Mouse (Mus musculus) liver, embryonic 14.5 days (tissue): Measurements from ENCODE around the gene Gulp1. TPM values are rescaled to one million over a fixed set of nuclear protein-coding genes. Genes with fewer than 3 reads are reported as not detected.
A peak's percentile ranks its signal among the peaks of the same experiment; 100 is the strongest.

ENCODE experiments used
- ATAC-seq: fragments of 200-750 bp; cut with Nextera tagmentation; 2 replicates; pipeline ENCODE4 v1.8.0; 2017; ENCODE audit warnings: moderate number of reproducible peaks, mild to moderate bottlenecking, moderate library complexity; ENCODE audit not compliant: insufficient read depth
- DNase-seq, 3 experiments: peaks; one replicate each; pipeline ENCODE4 v3.0.0-alpha.2; 2012 to 2013; ENCODE audit warnings: low read depth in 3 of 3, low spot score in 3 of 3
- H3K27ac ChIP-seq: fragments of 300-500 bp; sonication (generic); 2 replicates; pipeline ENCODE4 v1.5.1; 2014; ENCODE audit warnings: moderate library complexity, mild to moderate bottlenecking, control low read depth, inconsistent platforms
- H3K27me3 ChIP-seq: fragments of 300-500 bp; sonication (generic); 2 replicates; pipeline ENCODE4 v1.6.1; 2014; ENCODE audit warnings: mild to moderate bottlenecking, low read length, moderate library complexity; ENCODE audit not compliant: control insufficient read depth, insufficient read depth
- H3K36me3 ChIP-seq: fragments of 300-500 bp; sonication (generic); replicated peaks from 2 replicates; pipeline ENCODE4 v1.6.1; 2014; ENCODE audit warnings: low read depth; ENCODE audit not compliant: control insufficient read depth, insufficient read depth
- H3K4me1 ChIP-seq, 2 experiments: fragments of 200-500 bp in 1 of 2; fragments of 300-500 bp in 1 of 2; sonication (generic) in 1 of 2; replicated peaks; 2 replicates each; pipeline ENCODE4 v1.6.1; 2012 to 2014; ENCODE audit warnings: antibody characterized with exemption in 1 of 2, inconsistent platforms in 1 of 2, low read length in 1 of 2; ENCODE audit not compliant: control insufficient read depth in 2 of 2, insufficient read depth in 2 of 2
- H3K4me2 ChIP-seq: fragments of 300-500 bp; sonication (generic); 2 replicates; pipeline ENCODE4 v1.6.1; 2014; ENCODE audit warnings: low read depth, mild to moderate bottlenecking, control low read depth, moderate library complexity
- H3K4me3 ChIP-seq, 2 experiments: fragments of 200-500 bp in 1 of 2; fragments of 300-500 bp in 1 of 2; sonication (generic) in 1 of 2; 2 replicates each; pipeline ENCODE4 v1.5.1; 2012 to 2014; ENCODE audit warnings: low read depth in 2 of 2, low read length in 2 of 2, mild to moderate bottlenecking in 2 of 2, control low read depth in 1 of 2, inconsistent platforms in 1 of 2, moderate library complexity in 1 of 2; ENCODE audit not compliant: insufficient read depth in 1 of 2
- H3K9ac ChIP-seq: fragments of 300-500 bp; sonication (generic); replicated peaks from 2 replicates; pipeline ENCODE4 v1.6.1; 2014; ENCODE audit warnings: mild to moderate bottlenecking, control low read depth, moderate library complexity
- H3K9me3 ChIP-seq: fragments of 300-500 bp; sonication (generic); 2 replicates; pipeline ENCODE4 v1.6.1; 2016; ENCODE audit warnings: low read length, mixed read lengths; ENCODE audit not compliant: control insufficient read depth
- CTCF ChIP-seq: IDR thresholded peaks from 2 replicates; pipeline ENCODE4 v1.5.1; 2016; ENCODE audit warnings: antibody characterized with exemption, low read depth, control low read depth
- EP300 ChIP-seq: IDR thresholded peaks from 2 replicates; pipeline ENCODE4 v1.6.1; 2016; ENCODE audit warnings: antibody characterized with exemption, low read depth
- WGBS: fragments of 180-500 bp; shearing (Covaris S2); extraction: QIAGEN DNeasy Blood & Tissue Kit; methylation state at CpG from one replicate; pipeline ENCODE4 v1.1.7; 2014; ENCODE audit not compliant: insufficient replicate concordance; 5-methylcytosine and 5-hydroxymethylcytosine counted together
- polyA plus RNA-seq, 2 experiments: library from polyadenylated mRNA; depleted of rRNA in 1 of 2; stranded (reverse) in 1 of 2; unstranded in 1 of 2; fragments of >200 nt; fragmentation: Nextera tagmentation in 1 of 2; extraction: Ambion mirVana in 1 of 2; gene quantifications; 2 replicates each; pipeline versions ENCODE4 v1.2.1 to v1.2.3; 2012 to 2014

The Gulp1 gene
- 0.28 TPM in 2 replicates for polyA plus RNA-seq (2012; rRNA removed)
- polyA plus RNA-seq (2014; fragmentation: Nextera tagmentation; extraction: Ambion mirVana): 0.38 and 0.55 TPM in 2 replicates

GRCm38 (mm10) chr1:44551461-44552370 is at the start of gene Gulp1:
TSS of gene Gulp1 (plus strand) at chr1:44551511.
- Histone ChIP-seq H3K27ac (no peak within 1 kb of the TSS), H3K4me3 (peak within 1 kb of the TSS; percentile 49 to 52), H3K4me2 (peak within 1 kb of the TSS; percentile 70), H3K36me3 (no peaks in the 10 kb centered on the region), H3K9me3 (no peaks in the 10 kb centered on the region), H3K27me3 (peaks cover 8% of the 10 kb centered on the region; the same call in 1 of the 2 replicates), H3K4me1 (no peaks in the 10 kb centered on the region), H3K9ac (peak within 1 kb of the TSS; percentile 24; the same call in 1 of the 2 replicates)
- under 1% methylated on average over 55 of the region's 55 CpGs for WGBS
- DNase-seq (no peak), ATAC-seq (peak; percentile 35; the same call in 1 of the 2 replicates)
- no peak for TF ChIP-seq EP300
- TF ChIP-seq CTCF: peak; percentile 60

GRCm38 (mm10) chr1:44550261-44550660 is 1.1 kb upstream of the Gulp1 start:
- Histone ChIP-seq H3K9me3 (no peaks in the 10 kb centered on the region), H3K4me1 (no peaks in the 10 kb centered on the region), H3K4me3 (no peak overlapping the region), H3K36me3 (no peaks in the 10 kb centered on the region), H3K27ac (no peak overlapping the region), H3K27me3 (peaks cover 8% of the 10 kb centered on the region; the same call in 1 of the 2 replicates), H3K9ac (no peak overlapping the region), H3K4me2 (no peak overlapping the region)
- no peak for TF ChIP-seq CTCF
- TF ChIP-seq EP300: no peak
- ATAC-seq: no peak
- 64% methylated on average over 6 of the region's 6 CpGs for WGBS
- DNase-seq: no peak

DNA sequence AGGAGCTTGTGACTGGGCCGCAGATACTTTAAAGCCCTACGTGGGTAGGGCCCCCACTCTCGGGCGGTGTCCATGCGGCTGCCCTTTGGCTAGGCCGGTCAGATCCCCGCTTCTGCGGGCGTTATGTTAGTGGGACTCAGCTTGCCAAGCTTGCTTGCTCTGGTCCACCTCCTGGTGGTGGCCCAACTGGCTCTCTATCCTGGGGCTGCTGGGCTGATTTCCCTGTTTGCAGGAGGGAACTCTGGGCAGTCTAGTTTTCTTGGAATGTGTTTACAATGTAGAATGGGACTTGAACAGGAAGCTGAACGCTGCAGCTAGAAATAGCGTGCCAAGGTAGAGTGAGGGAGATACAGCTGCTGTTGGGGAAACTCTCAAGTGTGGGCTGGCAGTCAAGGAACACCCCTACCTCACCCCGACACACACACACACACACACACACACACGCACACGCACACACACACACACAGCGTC is 1.1 kb downstream of the Gulp1 start:
- H3K4me2 ChIP-seq: peak overlapping the region; percentile 70
- no peaks in the 10 kb centered on the region for H3K36me3 ChIP-seq
- 8% methylated on average over 15 of the region's 15 CpGs for WGBS
- no peak overlapping the region for H3K9ac ChIP-seq
- TF ChIP-seq CTCF (no peak), EP300 (no peak)
- peaks cover 8% of the 10 kb centered on the region; the same call in 1 of the 2 replicates for H3K27me3 ChIP-seq
- no peaks in the 10 kb centered on the region for H3K9me3 ChIP-seq
- H3K4me1 ChIP-seq: no peaks in the 10 kb centered on the region
- ATAC-seq: 0 out of 2 replicates have a peak, but pooled peaks have one; percentile 26
- no peak overlapping the region for H3K27ac ChIP-seq
- DNase-seq: no peak
- peak overlapping the region; percentile 49 to 52 for H3K4me3 ChIP-seq

GRCm38 (mm10) chr1:44553166-44553898 is 2.0 kb downstream of the Gulp1 start:
- no peak for DNase-seq
- no peak for ATAC-seq
- Histone ChIP-seq H3K9me3 (no peaks in the 10 kb centered on the region), H3K36me3 (no peaks in the 10 kb centered on the region), H3K4me2 (no peak overlapping the region), H3K4me3 (no peak overlapping the region), H3K9ac (no peak overlapping the region), H3K4me1 (no peaks in the 10 kb centered on the region), H3K27me3 (peaks cover 8% of the 10 kb centered on the region; the same call in 1 of the 2 replicates), H3K27ac (no peak overlapping the region)
- TF ChIP-seq EP300: no peak
- no peak for TF ChIP-seq CTCF
- 64% methylated on average over 6 of the region's 6 CpGs for WGBS

GRCm38 (mm10) chr1:44567431-44567830 is 16.1 kb downstream of the Gulp1 start:
- ATAC-seq: no peak
- 67% methylated on average over 4 of the region's 4 CpGs for WGBS
- no peak for DNase-seq
- H3K27ac ChIP-seq: no peak overlapping the region
- H3K9ac ChIP-seq: no peak overlapping the region
- no peak overlapping the region for H3K4me2 ChIP-seq
- no peaks in the 10 kb centered on the region for H3K4me1 ChIP-seq
- no peaks in the 10 kb centered on the region for H3K36me3 ChIP-seq
- H3K27me3 ChIP-seq: no peaks in the 10 kb centered on the region
- no peaks in the 10 kb centered on the region for H3K9me3 ChIP-seq
- no peak for TF ChIP-seq CTCF
- TF ChIP-seq EP300: no peak
- H3K4me3 ChIP-seq: no peak overlapping the region
